Mouse (Mus musculus) c-Kit-positive CD71-positive TER-119-negative erythroid progenitor cells, embryonic 14.5 days (primary cell): Measurements from ENCODE around the gene Mfn2.
"Not testable (repeated sequence)": the region's sequence is repeated elsewhere in the genome, so short reads cannot be mapped to it uniquely, and the experiment has no call there.

Experiments used
- DNase-seq: peaks from one replicate; pipeline ENCODE4 v3.0.0-alpha.2; 2013; ENCODE audit warnings: low read depth

Gene Mfn2

GRCm38 (mm10) chr4:147867563-147868449, 36.7 kb downstream of the Mfn2 start:
- no peak for DNase-seq

GRCm38 (mm10) chr4:147866793-147867192, 37.7 kb downstream of the Mfn2 start:
- not testable (repeated sequence) for DNase-seq

GRCm38 (mm10) chr4:147866056-147866455, 38.4 kb downstream of the Mfn2 start:
- no peak for DNase-seq

GRCm38 (mm10) chr4:147865651-147866050, 38.9 kb downstream of the Mfn2 start:
- no peak for DNase-seq

GRCm38 (mm10) chr4:147862051-147862450, 42.5 kb downstream of the Mfn2 start:
- no peak for DNase-seq

- DNase-seq: no peak
Measured at GRCm38 (mm10) chr4:147850776-147851175, 53.7 kb downstream of the Mfn2 start.

- DNase-seq: peak; percentile 84
Measured at GRCm38 (mm10) chr4:147848584-147848991, 55.9 kb downstream of the Mfn2 start.

- peak; percentile 81 for DNase-seq
Measured at GRCm38 (mm10) chr4:147847614-147848583, 56.6 kb downstream of the Mfn2 start, which contains the start of gene Zfp933. Zfp933 (minus strand) TSS chr4:147848366.

GRCm38 (mm10) chr4:147842871-147843270, 61.6 kb downstream of the Mfn2 start:
- no peak for DNase-seq

- DNase-seq: not testable (repeated sequence)
Measured at GRCm38 (mm10) chr4:147839282-147839681, 65.2 kb downstream of the Mfn2 start.

- no peak for DNase-seq
Measured at GRCm38 (mm10) chr4:147824389-147824788, 80.1 kb downstream of the Mfn2 start.
